Mouse (Mus musculus): ENCODE data around the gene Fgfr1op2. TPM values are rescaled to one million over a fixed set of nuclear protein-coding genes. Genes with fewer than 3 reads are reported as not detected.
"Not testable (repeated sequence)": the region's sequence is repeated elsewhere in the genome, so short reads cannot be mapped to it uniquely, and the experiment has no call there.

The Fgfr1op2 gene
- polyA plus RNA-seq, 1 experiment from 2014 or later, result 95.4 TPM

GRCm38 (mm10) chr6:146538071-146538470, 38.9 kb upstream of the Fgfr1op2 start:
- no peak for TF ChIP-seq CTCF (IDR thresholded peaks at IDR 0.05; ENCODE audit: low read depth)
- DNase-seq (ENCODE audit: low spot score), result no peak
- no peaks in the 10 kb centered on the region for H3K36me3 ChIP-seq (ENCODE audit: insufficient read depth, low read length)
- H3K9ac ChIP-seq (ENCODE audit: low read depth, low read length), result no peak overlapping the region
- H3K4me2 ChIP-seq (ENCODE audit: low read length), result no peak overlapping the region
- WGBS, result 49% methylated on average over 2 of the region's 2 CpGs
- H3K4me1 ChIP-seq (replicated peaks; ENCODE audit: insufficient read depth, low read length), result no peaks in the 10 kb centered on the region
- no peaks in the 10 kb centered on the region for H3K27me3 ChIP-seq (ENCODE audit: insufficient read depth, low read length)
- H3K27ac ChIP-seq, result no peak overlapping the region
- H3K4me3 ChIP-seq (replicated peaks; ENCODE audit: low read depth, low read length), result no peak overlapping the region
- H3K9me3 ChIP-seq (replicated peaks; ENCODE audit: low read length), result no peaks in the 10 kb centered on the region
- ATAC-seq (replicated peaks; ENCODE audit: low FRiP score, low read depth), result no peak

GRCm38 (mm10) chr6:146538661-146539060, 38.3 kb upstream of the Fgfr1op2 start:
- Histone ChIP-seq H3K9me3 (replicated peaks; ENCODE audit: low read length) (no peaks in the 10 kb centered on the region), H3K27me3 (ENCODE audit: insufficient read depth, low read length) (no peaks in the 10 kb centered on the region), H3K27ac (no peak overlapping the region), H3K4me3 (replicated peaks; ENCODE audit: low read depth, low read length) (no peak overlapping the region), H3K4me1 (replicated peaks; ENCODE audit: insufficient read depth, low read length) (no peaks in the 10 kb centered on the region), H3K4me2 (ENCODE audit: low read length) (no peak overlapping the region), H3K9ac (ENCODE audit: low read depth, low read length) (no peak overlapping the region), H3K36me3 (ENCODE audit: insufficient read depth, low read length) (no peaks in the 10 kb centered on the region)
- 72% methylated on average over 4 of the region's 4 CpGs for WGBS
- DNase-seq (ENCODE audit: low spot score), result no peak
- ATAC-seq (replicated peaks; ENCODE audit: low FRiP score, low read depth), result no peak
- TF ChIP-seq CTCF (IDR thresholded peaks at IDR 0.05; ENCODE audit: low read depth), result no peak

- WGBS, result 62% methylated on average over 3 of the region's 3 CpGs
Observed at GRCm38 (mm10) chr6:146540386-146540785, 36.6 kb upstream of the Fgfr1op2 start.

GRCm38 (mm10) chr6:146544622-146545021, 32.4 kb upstream of the Fgfr1op2 start:
- no peak overlapping the region for H3K4me3 ChIP-seq (replicated peaks; ENCODE audit: low read depth, low read length)
- no peak overlapping the region for H3K9ac ChIP-seq (ENCODE audit: low read depth, low read length)
- no peaks in the 10 kb centered on the region for H3K4me1 ChIP-seq (replicated peaks; ENCODE audit: insufficient read depth, low read length)
- no peak for ATAC-seq (replicated peaks; ENCODE audit: low FRiP score, low read depth)
- H3K36me3 ChIP-seq (ENCODE audit: insufficient read depth, low read length), result peaks cover 19% of the 10 kb centered on the region
- peak; percentile 21 for DNase-seq (ENCODE audit: low spot score)
- H3K27me3 ChIP-seq (ENCODE audit: insufficient read depth, low read length), result no peaks in the 10 kb centered on the region
- peak; percentile 29; the same call in 1 of the 2 replicates for TF ChIP-seq CTCF (IDR thresholded peaks at IDR 0.05; ENCODE audit: low read depth)
- WGBS, result 92% methylated on average over 1 of the region's 1 CpGs
- no peak overlapping the region for H3K27ac ChIP-seq
- no peaks in the 10 kb centered on the region for H3K9me3 ChIP-seq (replicated peaks; ENCODE audit: low read length)
- H3K4me2 ChIP-seq (ENCODE audit: low read length), result no peak overlapping the region

More at GRCm38 (mm10) chr6:146540386-146540785, 36.6 kb upstream of the Fgfr1op2 start:
- Histone ChIP-seq H3K9ac (ENCODE audit: low read depth, low read length) (no peak overlapping the region), H3K4me3 (replicated peaks; ENCODE audit: low read depth, low read length) (no peak overlapping the region), H3K27me3 (ENCODE audit: insufficient read depth, low read length) (no peaks in the 10 kb centered on the region), H3K9me3 (replicated peaks; ENCODE audit: low read length) (no peaks in the 10 kb centered on the region), H3K36me3 (ENCODE audit: insufficient read depth, low read length) (no peaks in the 10 kb centered on the region), H3K4me1 (replicated peaks; ENCODE audit: insufficient read depth, low read length) (no peaks in the 10 kb centered on the region), H3K4me2 (ENCODE audit: low read length) (no peak overlapping the region), H3K27ac (no peak overlapping the region)
- ATAC-seq (replicated peaks; ENCODE audit: low FRiP score, low read depth) (no peak; the same call in 1 of the 2 replicates), DNase-seq (ENCODE audit: low spot score) (no peak)
- TF ChIP-seq CTCF (IDR thresholded peaks at IDR 0.05; ENCODE audit: low read depth), result no peak

GRCm38 (mm10) chr6:146545289-146545865, 31.6 kb upstream of the Fgfr1op2 start:
- DNase-seq (ENCODE audit: low spot score) (no peak), ATAC-seq (replicated peaks; ENCODE audit: low FRiP score, low read depth) (no peak)
- H3K4me1 ChIP-seq (replicated peaks; ENCODE audit: insufficient read depth, low read length), result no peaks in the 10 kb centered on the region
- H3K36me3 ChIP-seq (ENCODE audit: insufficient read depth, low read length), result peaks cover 24% of the 10 kb centered on the region
- no peaks in the 10 kb centered on the region for H3K9me3 ChIP-seq (replicated peaks; ENCODE audit: low read length)
- no peak overlapping the region for H3K9ac ChIP-seq (ENCODE audit: low read depth, low read length)
- 70% methylated on average over 5 of the region's 5 CpGs for WGBS
- no peak overlapping the region for H3K4me3 ChIP-seq (replicated peaks; ENCODE audit: low read depth, low read length)
- TF ChIP-seq CTCF (IDR thresholded peaks at IDR 0.05; ENCODE audit: low read depth), result no peak
- H3K4me2 ChIP-seq (ENCODE audit: low read length), result no peak overlapping the region
- H3K27ac ChIP-seq, result no peak overlapping the region
- no peaks in the 10 kb centered on the region for H3K27me3 ChIP-seq (ENCODE audit: insufficient read depth, low read length)

GRCm38 (mm10) chr6:146550421-146550820, 26.6 kb upstream of the Fgfr1op2 start:
- WGBS, result 80% methylated on average over 2 of the region's 2 CpGs
- H3K27ac ChIP-seq, result no peak overlapping the region
- DNase-seq (ENCODE audit: low spot score), result no peak
- TF ChIP-seq CTCF (IDR thresholded peaks at IDR 0.05; ENCODE audit: low read depth), result no peak
- H3K27me3 ChIP-seq (ENCODE audit: insufficient read depth, low read length), result no peaks in the 10 kb centered on the region
- H3K4me3 ChIP-seq (replicated peaks; ENCODE audit: low read depth, low read length), result no peak overlapping the region
- no peaks in the 10 kb centered on the region for H3K9me3 ChIP-seq (replicated peaks; ENCODE audit: low read length)
- no peaks in the 10 kb centered on the region for H3K4me1 ChIP-seq (replicated peaks; ENCODE audit: insufficient read depth, low read length)
- ATAC-seq (replicated peaks; ENCODE audit: low FRiP score, low read depth), result no peak
- no peak overlapping the region for H3K9ac ChIP-seq (ENCODE audit: low read depth, low read length)
- H3K4me2 ChIP-seq (ENCODE audit: low read length), result no peak overlapping the region
- peaks cover 52% of the 10 kb centered on the region for H3K36me3 ChIP-seq (ENCODE audit: insufficient read depth, low read length)

- Histone ChIP-seq H3K9me3 (replicated peaks; ENCODE audit: low read length) (no peaks in the 10 kb centered on the region), H3K27me3 (ENCODE audit: insufficient read depth, low read length) (no peaks in the 10 kb centered on the region), H3K36me3 (ENCODE audit: insufficient read depth, low read length) (peaks cover 57% of the 10 kb centered on the region), H3K4me2 (ENCODE audit: low read length) (no peak overlapping the region), H3K27ac (no peak overlapping the region), H3K9ac (ENCODE audit: low read depth, low read length) (no peak overlapping the region), H3K4me3 (replicated peaks; ENCODE audit: low read depth, low read length) (no peak overlapping the region), H3K4me1 (replicated peaks; ENCODE audit: insufficient read depth, low read length) (no peaks in the 10 kb centered on the region)
- DNase-seq (ENCODE audit: low spot score) (no peak), ATAC-seq (replicated peaks; ENCODE audit: low FRiP score, low read depth) (no peak)
- TF ChIP-seq CTCF (IDR thresholded peaks at IDR 0.05; ENCODE audit: low read depth), result no peak
Observed at GRCm38 (mm10) chr6:146551326-146551725, 25.7 kb upstream of the Fgfr1op2 start.

- H3K27ac ChIP-seq; ATAC-seq (replicated peaks; ENCODE audit: low FRiP score, low read depth); H3K9me3 ChIP-seq (replicated peaks; ENCODE audit: low read length); H3K4me1 ChIP-seq (replicated peaks; ENCODE audit: insufficient read depth, low read length); H3K9ac ChIP-seq (ENCODE audit: low read depth, low read length); DNase-seq (ENCODE audit: low spot score); H3K4me2 ChIP-seq (ENCODE audit: low read length); H3K27me3 ChIP-seq (ENCODE audit: insufficient read depth, low read length); H3K4me3 ChIP-seq (replicated peaks; ENCODE audit: low read depth, low read length): not testable (repeated sequence)
- WGBS, result 81% methylated on average over 1 of the region's 1 CpGs
- peaks cover 36% of the 10 kb centered on the region for H3K36me3 ChIP-seq (ENCODE audit: insufficient read depth, low read length)
Observed at GRCm38 (mm10) chr6:146562461-146562860, 14.5 kb upstream of the Fgfr1op2 start.

Measured in kidney, postnatal 0 days (tissue).